Mouse (Mus musculus) liver, adult 2 months (tissue): ENCODE measurements at regions not wholly inside any gene's neighbourhood (a gene's known extent, or its start where the extent isn't known, plus 50 kb on each side); places are given as distances from the start of the nearest gene placed in this dataset.

Experiments used
- CTCF ChIP-seq: fragments of 200-500 bp; IDR thresholded peaks from 2 replicates; pipeline ENCODE4 v1.5.1; 2011; ENCODE audit warnings: low read depth, low read length, control low read depth
- POLR2A ChIP-seq: fragments of 200-500 bp; IDR thresholded peaks from 2 replicates; pipeline ENCODE4 v1.6.1; 2011; ENCODE audit warnings: low read length, control low read depth; ENCODE audit not compliant: insufficient read depth; ENCODE audit errors: extremely low read depth

- TF ChIP-seq POLR2A (no peak), CTCF (no peak)
Observed at GRCm38 (mm10) chr4:47648701-47649100, 174.2 kb downstream of the Sec61b start.
